Mouse (Mus musculus) ES-E14 (cell line): Measurements from ENCODE around the gene Pde9a.

Experiments
- MAFK ChIP-seq: IDR thresholded peaks from 2 replicates; pipeline ENCODE4 v1.6.1; 2014; ENCODE audit warnings: mild to moderate bottlenecking, low read depth, low read length, inconsistent platforms; ENCODE audit not compliant: insufficient read depth
- ZNF384 ChIP-seq: IDR thresholded peaks from 2 replicates; pipeline ENCODE4 v1.6.1; 2012; ENCODE audit warnings: low read depth, low read length, inconsistent platforms

GRCm38 (mm10) chr17:31468496-31468895 is 82.5 kb downstream of the Pde9a start:
- no peak for TF ChIP-seq ZNF384
- no peak for TF ChIP-seq MAFK
